Mouse (Mus musculus) bone marrow, adult 2 months (tissue): Measurements from ENCODE around the gene Fmo6.

Source experiments
- CTCF ChIP-seq: fragments of 200-500 bp; IDR thresholded peaks from 2 replicates; pipeline ENCODE4 v1.5.1; 2011; ENCODE audit warnings: low read length, control low read depth; ENCODE audit not compliant: control insufficient read depth, insufficient read depth
- POLR2A ChIP-seq: fragments of 200-500 bp; IDR thresholded peaks from 2 replicates; pipeline ENCODE4 v1.6.1; 2011; ENCODE audit warnings: low read depth, mild to moderate bottlenecking, control low read depth, low read length, borderline replicate concordance; ENCODE audit not compliant: control insufficient read depth

DNA sequence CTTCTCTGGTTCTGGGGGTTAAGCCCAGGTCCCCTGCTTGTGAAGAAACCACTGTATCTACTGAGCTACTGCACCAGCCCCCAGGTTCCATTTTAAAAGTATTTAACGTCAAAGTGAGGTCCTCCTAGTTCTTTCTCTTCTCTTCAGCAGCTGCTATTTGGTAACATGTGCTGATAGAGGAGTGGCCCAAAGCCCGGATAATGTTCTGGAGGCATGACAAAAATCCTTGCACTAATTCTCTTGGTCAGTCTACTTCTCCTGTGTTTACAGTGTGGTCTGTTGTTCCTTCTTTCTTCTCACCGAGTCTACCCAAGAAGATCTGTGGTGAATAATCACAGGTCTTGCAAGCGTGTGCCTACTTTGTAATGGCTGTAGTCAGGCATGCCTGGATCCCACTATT, 54.6 kb downstream of the Fmo6 start:
- TF ChIP-seq CTCF (no peak), POLR2A (no peak)
